Mouse (Mus musculus): ENCODE measurements around the gene Glrx5. TPM values are rescaled to one million over a fixed set of nuclear protein-coding genes. Genes with fewer than 3 reads are reported as not detected.

The Glrx5 gene
- polyA plus RNA-seq, 1 experiment from 2014 or later = 140 TPM

DNA sequence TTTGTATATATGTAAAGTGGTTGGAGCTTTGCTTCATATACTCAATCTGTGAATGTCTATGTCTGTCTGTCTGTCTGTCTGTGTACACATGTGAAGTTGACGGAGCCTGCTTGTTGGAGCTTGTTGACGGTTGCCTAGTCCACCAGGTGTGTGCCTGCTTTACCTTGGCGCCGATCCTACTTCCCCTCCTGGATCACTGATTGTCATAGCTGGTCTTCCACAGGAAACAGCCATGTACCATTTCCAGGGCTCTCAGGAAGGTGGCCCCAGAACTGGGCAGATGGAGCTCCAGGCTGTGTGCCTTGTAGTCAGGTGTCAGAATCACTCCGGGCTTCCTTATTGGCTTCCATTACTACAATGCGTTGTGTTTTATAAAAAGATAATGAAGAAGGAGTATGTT is 54.3 kb downstream of the Glrx5 start:
- ATAC-seq (ENCODE audit: borderline replicate concordance, extremely low read depth, low FRiP score, low TSS enrichment) = no peak
- Histone ChIP-seq H3K4me2 (no peak overlapping the region), H3K36me3 (no peaks in the 10 kb centered on the region), H3K4me1 (no peaks in the 10 kb centered on the region), H3K9ac (no peak overlapping the region), H3K4me3 (no peak overlapping the region), H3K27ac (no peak overlapping the region), H3K27me3 (no peaks in the 10 kb centered on the region), H3K9me3 (no peaks in the 10 kb centered on the region)
- WGBS = 85% methylated on average over 6 of the region's 6 CpGs

DNA sequence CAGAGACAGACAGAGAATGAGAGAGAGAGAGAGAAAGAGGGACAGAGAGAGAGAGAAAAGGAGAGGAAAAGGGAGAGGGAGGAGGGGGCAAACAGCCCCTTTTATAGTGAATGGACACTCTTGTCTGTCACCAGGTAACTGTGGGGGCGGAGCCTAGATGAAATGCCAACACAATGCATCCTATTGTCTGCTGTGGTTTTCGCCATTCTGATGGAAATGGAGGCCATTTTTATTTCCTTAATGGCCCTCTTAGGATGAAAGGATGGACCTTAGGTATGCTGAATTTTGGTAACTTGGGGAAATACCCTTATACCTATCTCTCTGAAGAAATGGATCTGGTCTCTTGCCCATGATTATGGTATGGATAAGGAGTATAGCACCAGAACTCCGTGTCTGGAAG is 54.9 kb downstream of the Glrx5 start:
- 77% methylated on average over 3 of the region's 3 CpGs for WGBS
- no peak overlapping the region for H3K4me3 ChIP-seq
- no peak for ATAC-seq (ENCODE audit: borderline replicate concordance, extremely low read depth, low FRiP score, low TSS enrichment)
- no peaks in the 10 kb centered on the region for H3K36me3 ChIP-seq
- H3K9ac ChIP-seq = no peak overlapping the region
- H3K27me3 ChIP-seq = no peaks in the 10 kb centered on the region
- no peaks in the 10 kb centered on the region for H3K9me3 ChIP-seq
- no peak overlapping the region for H3K27ac ChIP-seq
- H3K4me1 ChIP-seq = no peaks in the 10 kb centered on the region
- H3K4me2 ChIP-seq = no peak overlapping the region

DNA sequence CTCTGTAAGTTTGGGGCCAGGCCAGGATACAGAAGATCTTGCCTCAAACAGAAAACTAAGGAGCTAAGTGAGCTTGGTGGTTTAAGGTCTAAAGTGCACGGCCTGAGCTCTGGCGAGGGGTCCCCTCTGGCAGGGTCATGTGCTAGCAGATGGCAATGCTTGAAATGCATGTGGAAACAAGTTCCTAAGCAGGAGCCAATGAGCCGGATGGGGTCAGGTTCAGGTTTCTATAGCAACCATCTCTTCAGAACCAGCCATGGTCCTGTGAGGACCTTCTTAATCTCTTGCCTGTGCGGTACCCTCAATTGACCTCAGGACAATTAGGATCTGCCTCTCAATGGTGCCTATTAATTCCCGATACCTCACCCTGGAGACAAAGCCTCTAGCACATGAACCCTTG is 56.7 kb downstream of the Glrx5 start:
- H3K36me3 ChIP-seq = no peaks in the 10 kb centered on the region
- H3K27ac ChIP-seq = no peak overlapping the region
- H3K4me3 ChIP-seq = no peak overlapping the region
- H3K4me1 ChIP-seq = 0 out of 2 replicates have a peak, but pooled peaks cover 3% of the 10 kb centered on the region
- ATAC-seq (ENCODE audit: borderline replicate concordance, extremely low read depth, low FRiP score, low TSS enrichment) = no peak
- WGBS = 70% methylated on average over 5 of the region's 5 CpGs
- no peaks in the 10 kb centered on the region for H3K27me3 ChIP-seq
- no peaks in the 10 kb centered on the region for H3K9me3 ChIP-seq
- no peak overlapping the region for H3K4me2 ChIP-seq
- H3K9ac ChIP-seq = no peak overlapping the region

DNA sequence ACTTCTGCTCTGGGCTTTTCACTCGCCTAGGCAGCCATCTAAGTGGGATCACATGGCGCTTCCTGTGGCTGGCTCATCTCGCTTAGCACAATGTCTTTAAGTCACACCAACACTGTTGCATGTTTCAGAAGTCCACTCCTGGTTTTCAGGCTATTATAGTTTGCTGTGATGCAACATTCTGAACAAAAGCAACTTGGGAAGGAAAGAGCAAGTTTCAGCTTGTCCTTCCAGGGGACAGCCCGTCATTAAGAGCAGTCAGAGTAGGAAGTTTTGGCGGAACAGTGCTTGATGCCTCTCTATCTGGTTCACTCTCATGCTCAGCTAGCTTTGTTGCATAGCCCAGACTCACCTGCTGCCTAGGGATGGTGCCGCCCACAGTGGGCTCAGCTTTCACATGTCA is 59.1 kb downstream of the Glrx5 start:
- Histone ChIP-seq H3K4me2 (no peak overlapping the region), H3K4me1 (0 out of 2 replicates have a peak, but pooled peaks cover 3% of the 10 kb centered on the region), H3K4me3 (no peak overlapping the region), H3K9ac (no peak overlapping the region), H3K9me3 (no peaks in the 10 kb centered on the region), H3K36me3 (no peaks in the 10 kb centered on the region), H3K27me3 (no peaks in the 10 kb centered on the region), H3K27ac (no peak overlapping the region)
- 83% methylated on average over 6 of the region's 6 CpGs for WGBS
- ATAC-seq (ENCODE audit: borderline replicate concordance, extremely low read depth, low FRiP score, low TSS enrichment) = no peak

Small RNA genes within 50 kb of the gene (microRNA-seq; reads per million reads assigned to microRNA genes)
- 1.1 reads per million for gene Mir3069

Other genes with a start within 250 kb of the Glrx5 start
- 2.6 and 3.2 TPM in 2 replicates for gene Clmn, start 167.6 kb upstream of the Glrx5 start, polyA plus RNA-seq (2015; fragmentation: Nextera tagmentation; extraction: Ambion mirVana)
- 0.50 and 0.81 TPM in 2 replicates for gene Syne3, start 22.9 kb upstream of the Glrx5 start, polyA plus RNA-seq (2015; fragmentation: Nextera tagmentation; extraction: Ambion mirVana)
- gene Tcl1b2, start 113.3 kb downstream of the Glrx5 start, polyA plus RNA-seq (2015; fragmentation: Nextera tagmentation; extraction: Ambion mirVana) = not detected in 2 replicates
- gene Tcl1b1, start 127.0 kb downstream of the Glrx5 start, polyA plus RNA-seq (2015; fragmentation: Nextera tagmentation; extraction: Ambion mirVana) = not detected in 2 replicates
- not detected in 2 replicates for gene Tcl1b5, start 143.7 kb downstream of the Glrx5 start, polyA plus RNA-seq (2015; fragmentation: Nextera tagmentation; extraction: Ambion mirVana)
- not detected in 2 replicates for gene Tcl1b3, start 158.4 kb downstream of the Glrx5 start, polyA plus RNA-seq (2015; fragmentation: Nextera tagmentation; extraction: Ambion mirVana)
- not detected in 2 replicates for gene Tcl1b4, start 169.3 kb downstream of the Glrx5 start, polyA plus RNA-seq (2015; fragmentation: Nextera tagmentation; extraction: Ambion mirVana)
- gene Tcl1, start 190.1 kb downstream of the Glrx5 start, polyA plus RNA-seq (2015; fragmentation: Nextera tagmentation; extraction: Ambion mirVana) = not detected in 2 replicates